Mouse (Mus musculus) liver, postnatal 0 days (tissue): ENCODE results near the gene Ralgps1. TPM values are rescaled to one million over a fixed set of nuclear protein-coding genes. Genes with fewer than 3 reads are reported as not detected.

Source experiments
- ATAC-seq: fragments of 200-750 bp; cut with Nextera tagmentation; 2 replicates; pipeline ENCODE4 v1.8.0; 2017; ENCODE audit warnings: mild to moderate bottlenecking, moderate library complexity
- DNase-seq: peaks from one replicate; pipeline ENCODE4 v3.0.0-alpha.2; 2016
- H3K27ac ChIP-seq: fragments of 300-500 bp; sonication (generic); 2 replicates; pipeline ENCODE4 v1.5.1; 2014; ENCODE audit warnings: antibody characterized with exemption, moderate library complexity, mild to moderate bottlenecking, low read depth
- H3K27me3 ChIP-seq: fragments of 300-500 bp; sonication (generic); 2 replicates; pipeline ENCODE4 v1.6.1; 2014; ENCODE audit warnings: low read length, control low read depth, mixed read lengths; ENCODE audit not compliant: insufficient read depth
- H3K36me3 ChIP-seq: fragments of 300-500 bp; sonication (generic); replicated peaks from 2 replicates; pipeline ENCODE4 v1.6.1; 2014; ENCODE audit warnings: mild to moderate bottlenecking, control low read depth, low read length, moderate library complexity, mixed read lengths; ENCODE audit not compliant: insufficient read depth
- H3K4me1 ChIP-seq: fragments of 300-500 bp; sonication (generic); 2 replicates; pipeline ENCODE4 v1.6.1; 2014; ENCODE audit warnings: antibody characterized with exemption, mild to moderate bottlenecking, control low read depth; ENCODE audit not compliant: insufficient read depth
- H3K4me2 ChIP-seq: fragments of 300-500 bp; sonication (generic); 2 replicates; pipeline ENCODE4 v1.6.1; 2014; ENCODE audit warnings: low read depth, mild to moderate bottlenecking, low read length, moderate library complexity, mixed read lengths
- H3K4me3 ChIP-seq: fragments of 300-500 bp; sonication (generic); 2 replicates; pipeline ENCODE4 v1.5.1; 2014; ENCODE audit warnings: low read depth, low read length
- H3K9ac ChIP-seq: fragments of 300-500 bp; sonication (generic); replicated peaks from 2 replicates; pipeline ENCODE4 v1.6.1; 2014; ENCODE audit warnings: mild to moderate bottlenecking, moderate library complexity
- H3K9me3 ChIP-seq: fragments of 300-500 bp; sonication (generic); 2 replicates; pipeline ENCODE4 v1.6.1; 2016; ENCODE audit warnings: mild to moderate bottlenecking, control low read depth, low read length, mixed read lengths
- CTCF ChIP-seq: sonication (generic); IDR thresholded peaks from 2 replicates; pipeline ENCODE4 v1.5.1; 2016; ENCODE audit warnings: antibody characterized with exemption, low read depth
- EP300 ChIP-seq: IDR thresholded peaks from 2 replicates; pipeline ENCODE4 v1.6.1; 2016; ENCODE audit warnings: antibody characterized with exemption, low read depth, mild to moderate bottlenecking
- WGBS: fragments of 180-500 bp; shearing (Covaris S2); extraction: QIAGEN DNeasy Blood & Tissue Kit; methylation state at CpG from one replicate; pipeline ENCODE4 v1.1.7; 2014; ENCODE audit not compliant: insufficient replicate concordance; 5-methylcytosine and 5-hydroxymethylcytosine counted together
- polyA plus RNA-seq: library from polyadenylated mRNA; unstranded; fragments of >200 nt; fragmentation: Nextera tagmentation; extraction: Ambion mirVana; gene quantifications from 2 replicates; pipeline ENCODE4 v1.2.1, GENCODE M21; 2015

Gene Ralgps1
- polyA plus RNA-seq, 1 experiment from 2014 or later: 0.83 TPM

GRCm38 (mm10) chr2:33220674-33221338, 150.5 kb downstream of the Ralgps1 start:
- H3K9ac ChIP-seq: no peak overlapping the region
- H3K27me3 ChIP-seq: no peaks in the 10 kb centered on the region
- ATAC-seq (no peak), DNase-seq (no peak)
- no peak overlapping the region for H3K4me2 ChIP-seq
- H3K36me3 ChIP-seq: no peaks in the 10 kb centered on the region
- no peaks in the 10 kb centered on the region for H3K9me3 ChIP-seq
- H3K27ac ChIP-seq: no peak overlapping the region
- H3K4me3 ChIP-seq: no peak overlapping the region
- WGBS: 75% methylated on average over 10 of the region's 10 CpGs
- peaks cover 4% of the 10 kb centered on the region; the same call in 1 of the 2 replicates for H3K4me1 ChIP-seq
- TF ChIP-seq CTCF (no peak), EP300 (no peak)

- Histone ChIP-seq H3K4me1 (peaks cover 6% of the 10 kb centered on the region), H3K36me3 (no peaks in the 10 kb centered on the region), H3K27me3 (no peaks in the 10 kb centered on the region), H3K27ac (no peak overlapping the region), H3K4me2 (no peak overlapping the region), H3K9ac (no peak overlapping the region), H3K4me3 (no peak overlapping the region), H3K9me3 (no peaks in the 10 kb centered on the region)
- DNase-seq: no peak
- ATAC-seq: no peak
- WGBS: 79% methylated on average over 6 of the region's 6 CpGs
- TF ChIP-seq EP300 (no peak), CTCF (no peak)
Measured at GRCm38 (mm10) chr2:33220246-33220645, 151.0 kb downstream of the Ralgps1 start.

- H3K9me3 ChIP-seq: no peaks in the 10 kb centered on the region
- H3K4me1 ChIP-seq: peaks cover 10% of the 10 kb centered on the region
- H3K36me3 ChIP-seq: no peaks in the 10 kb centered on the region
- DNase-seq (no peak), ATAC-seq (no peak)
- no peak overlapping the region for H3K4me3 ChIP-seq
- H3K27ac ChIP-seq: no peak overlapping the region
- no peak overlapping the region for H3K4me2 ChIP-seq
- no peak for TF ChIP-seq CTCF
- TF ChIP-seq EP300: no peak
- no peak overlapping the region for H3K9ac ChIP-seq
- no peaks in the 10 kb centered on the region for H3K27me3 ChIP-seq
- 70% methylated on average over 4 of the region's 4 CpGs for WGBS
Measured at GRCm38 (mm10) chr2:33219637-33220036, 151.6 kb downstream of the Ralgps1 start.

GRCm38 (mm10) chr2:33218903-33219625, 152.2 kb downstream of the Ralgps1 start:
- WGBS: 73% methylated on average over 11 of the region's 11 CpGs
- H3K36me3 ChIP-seq: no peaks in the 10 kb centered on the region
- TF ChIP-seq CTCF (peak; percentile 59), EP300 (no peak)
- H3K4me2 ChIP-seq: no peak overlapping the region
- peaks cover 10% of the 10 kb centered on the region for H3K4me1 ChIP-seq
- DNase-seq (peak; percentile 41), ATAC-seq (no peak)
- no peak overlapping the region for H3K9ac ChIP-seq
- H3K4me3 ChIP-seq: no peak overlapping the region
- no peak overlapping the region; the same call in 1 of the 2 replicates for H3K27ac ChIP-seq
- no peaks in the 10 kb centered on the region for H3K9me3 ChIP-seq
- no peaks in the 10 kb centered on the region for H3K27me3 ChIP-seq

GRCm38 (mm10) chr2:33217425-33217794, 153.9 kb downstream of the Ralgps1 start:
- no peak overlapping the region for H3K4me3 ChIP-seq
- TF ChIP-seq EP300 (no peak), CTCF (no peak)
- no peak overlapping the region for H3K27ac ChIP-seq
- ATAC-seq (no peak), DNase-seq (no peak)
- no peak overlapping the region for H3K9ac ChIP-seq
- H3K4me1 ChIP-seq: peaks cover 10% of the 10 kb centered on the region
- no peaks in the 10 kb centered on the region for H3K27me3 ChIP-seq
- H3K36me3 ChIP-seq: no peaks in the 10 kb centered on the region
- no peaks in the 10 kb centered on the region for H3K9me3 ChIP-seq
- WGBS: 57% methylated on average over 3 of the region's 3 CpGs
- H3K4me2 ChIP-seq: no peak overlapping the region

GRCm38 (mm10) chr2:33216645-33217424, 154.5 kb downstream of the Ralgps1 start:
- H3K36me3 ChIP-seq: no peaks in the 10 kb centered on the region
- TF ChIP-seq CTCF (no peak), EP300 (no peak)
- peak; percentile 14; the same call in 1 of the 2 replicates for ATAC-seq
- peak overlapping the region; percentile 49 for H3K27ac ChIP-seq
- peaks cover 10% of the 10 kb centered on the region for H3K4me1 ChIP-seq
- no peak for DNase-seq
- 41% methylated on average over 18 of the region's 18 CpGs for WGBS
- peak overlapping the region; percentile 27 for H3K4me2 ChIP-seq
- H3K27me3 ChIP-seq: no peaks in the 10 kb centered on the region
- no peaks in the 10 kb centered on the region for H3K9me3 ChIP-seq
- H3K4me3 ChIP-seq: peak overlapping the region; percentile 31
- H3K9ac ChIP-seq: peak overlapping the region; percentile 39
